Mouse (Mus musculus): Measurements from ENCODE around the gene Kctd11. TPM values are rescaled to one million over a fixed set of nuclear protein-coding genes. Genes with fewer than 3 reads are reported as not detected.

The Kctd11 gene
- total and polyA plus RNA-seq, 2 experiments from 2014 or later, result 0.57 to 0.93 TPM

- TF ChIP-seq CTCF (IDR thresholded peaks at IDR 0.05), result no peak
- no peaks in the 10 kb centered on the region for H3K9me3 ChIP-seq (ENCODE audit: low read length)
- peak within 1 kb of the TSS; percentile 91 for H3K27ac ChIP-seq (ENCODE audit: low read depth, low read length)
- ATAC-seq (ENCODE audit: low FRiP score) (peak; percentile 91), DNase-seq (ENCODE audit: low spot score) (peak; percentile 94)
- H3K9ac ChIP-seq (replicated peaks; ENCODE audit: low read length, poor library complexity, severe bottlenecking), result peak within 1 kb of the TSS; percentile 79
- H3K4me3 ChIP-seq (ENCODE audit: low read depth, low read length), result peak within 1 kb of the TSS; percentile 70
- 0% methylated on average over 32 of the region's 38 CpGs for WGBS
- peaks cover 25% of the 10 kb centered on the region for H3K36me3 ChIP-seq (ENCODE audit: insufficient read depth, low read length)
- no peaks in the 10 kb centered on the region for H3K27me3 ChIP-seq (ENCODE audit: insufficient read depth, low read length)
- peaks cover 9% of the 10 kb centered on the region; the same call in 1 of the 2 replicates for H3K4me1 ChIP-seq (ENCODE audit: insufficient read depth, low read length)
- H3K4me2 ChIP-seq (ENCODE audit: low read depth, low read length, poor library complexity, severe bottlenecking), result peak within 1 kb of the TSS; percentile 74
These were observed 35.0 kb downstream of the Kctd11 start, which contains the start of gene Plscr3 for GRCm38 (mm10) chr11:69846198-69846680. Plscr3 (plus strand) TSS chr11:69846376.

GRCm38 (mm10) chr11:69838714-69839104 is 42.5 kb downstream of the Kctd11 start:
- Histone ChIP-seq H3K4me2 (ENCODE audit: low read depth, low read length, poor library complexity, severe bottlenecking) (peak overlapping the region; percentile 97), H3K4me1 (ENCODE audit: insufficient read depth, low read length) (peaks cover 9% of the 10 kb centered on the region; the same call in 1 of the 2 replicates), H3K27ac (ENCODE audit: low read depth, low read length) (peak overlapping the region; percentile 90), H3K27me3 (ENCODE audit: insufficient read depth, low read length) (no peaks in the 10 kb centered on the region), H3K36me3 (ENCODE audit: insufficient read depth, low read length) (peaks cover 3% of the 10 kb centered on the region; the same call in 1 of the 2 replicates), H3K9ac (replicated peaks; ENCODE audit: low read length, poor library complexity, severe bottlenecking) (peak overlapping the region; percentile 87), H3K9me3 (ENCODE audit: low read length) (no peaks in the 10 kb centered on the region), H3K4me3 (ENCODE audit: low read depth, low read length) (peak overlapping the region; percentile 91)
- DNase-seq (ENCODE audit: low spot score), result peak; percentile 35
- WGBS, result 0% methylated on average over 7 of the region's 7 CpGs
- no peak for TF ChIP-seq CTCF (IDR thresholded peaks at IDR 0.05)
- no peak for ATAC-seq (ENCODE audit: low FRiP score)

- Histone ChIP-seq H3K36me3 (ENCODE audit: insufficient read depth, low read length) (peaks cover 4% of the 10 kb centered on the region; the same call in 1 of the 2 replicates), H3K27ac (ENCODE audit: low read depth, low read length) (peak within 1 kb of the TSS; percentile 97), H3K9ac (replicated peaks; ENCODE audit: low read length, poor library complexity, severe bottlenecking) (peak within 1 kb of the TSS; percentile 98), H3K27me3 (ENCODE audit: insufficient read depth, low read length) (no peaks in the 10 kb centered on the region), H3K4me1 (ENCODE audit: insufficient read depth, low read length) (peaks cover 11% of the 10 kb centered on the region; the same call in 1 of the 2 replicates), H3K4me2 (ENCODE audit: low read depth, low read length, poor library complexity, severe bottlenecking) (peak within 1 kb of the TSS; percentile 97), H3K9me3 (ENCODE audit: low read length) (no peaks in the 10 kb centered on the region), H3K4me3 (ENCODE audit: low read depth, low read length) (peak within 1 kb of the TSS; percentile 91)
- peak; percentile 100 for DNase-seq (ENCODE audit: low spot score)
- ATAC-seq (ENCODE audit: low FRiP score), result peak; percentile 92
- TF ChIP-seq CTCF (IDR thresholded peaks at IDR 0.05), result no peak; the same call in 1 of the 2 replicates
- WGBS, result 1% methylated on average over 34 of the region's 34 CpGs
These were observed 43.1 kb downstream of the Kctd11 start, which contains the start of gene Tmem256 for GRCm38 (mm10) chr11:69837952-69838713. Tmem256 (plus strand) TSS chr11:69838514.

GRCm38 (mm10) chr11:69837604-69837951 is 43.6 kb downstream of the Kctd11 start, which contains the start of gene Nlgn2:
Nlgn2 (minus strand) TSS chr11:69837784.
- H3K4me1 ChIP-seq (ENCODE audit: insufficient read depth, low read length), result peaks cover 11% of the 10 kb centered on the region; the same call in 1 of the 2 replicates
- peaks cover 8% of the 10 kb centered on the region for H3K36me3 ChIP-seq (ENCODE audit: insufficient read depth, low read length)
- H3K27me3 ChIP-seq (ENCODE audit: insufficient read depth, low read length), result no peaks in the 10 kb centered on the region
- 0% methylated on average over 32 of the region's 32 CpGs for WGBS
- TF ChIP-seq CTCF (IDR thresholded peaks at IDR 0.05), result peak; percentile 42; the same call in 1 of the 2 replicates
- no peak for DNase-seq (ENCODE audit: low spot score)
- no peaks in the 10 kb centered on the region for H3K9me3 ChIP-seq (ENCODE audit: low read length)
- H3K27ac ChIP-seq (ENCODE audit: low read depth, low read length), result peak within 1 kb of the TSS; percentile 97
- peak within 1 kb of the TSS; percentile 98 for H3K9ac ChIP-seq (replicated peaks; ENCODE audit: low read length, poor library complexity, severe bottlenecking)
- H3K4me3 ChIP-seq (ENCODE audit: low read depth, low read length), result peak within 1 kb of the TSS; percentile 91
- peak; percentile 85 for ATAC-seq (ENCODE audit: low FRiP score)
- peak within 1 kb of the TSS; percentile 97 for H3K4me2 ChIP-seq (ENCODE audit: low read depth, low read length, poor library complexity, severe bottlenecking)

GRCm38 (mm10) chr11:69836703-69837576 is 44.3 kb downstream of the Kctd11 start:
- peak; percentile 51 for DNase-seq (ENCODE audit: low spot score)
- WGBS, result under 1% methylated on average over 24 of the region's 52 CpGs

More at GRCm38 (mm10) chr11:69836703-69837576, 44.3 kb downstream of the Kctd11 start:
- ATAC-seq (ENCODE audit: low FRiP score), result no peak
- Histone ChIP-seq H3K9me3 (ENCODE audit: low read length) (no peaks in the 10 kb centered on the region), H3K27me3 (ENCODE audit: insufficient read depth, low read length) (no peaks in the 10 kb centered on the region), H3K4me3 (ENCODE audit: low read depth, low read length) (peak overlapping the region; percentile 91), H3K4me1 (ENCODE audit: insufficient read depth, low read length) (peaks cover 11% of the 10 kb centered on the region; the same call in 1 of the 2 replicates), H3K27ac (ENCODE audit: low read depth, low read length) (peak overlapping the region; percentile 97), H3K9ac (replicated peaks; ENCODE audit: low read length, poor library complexity, severe bottlenecking) (peak overlapping the region; percentile 98), H3K4me2 (ENCODE audit: low read depth, low read length, poor library complexity, severe bottlenecking) (peak overlapping the region; percentile 97), H3K36me3 (ENCODE audit: insufficient read depth, low read length) (peaks cover 14% of the 10 kb centered on the region)
- TF ChIP-seq CTCF (IDR thresholded peaks at IDR 0.05), result no peak

All from midbrain, postnatal 0 days (tissue).